Mouse (Mus musculus): ENCODE data around the gene Qrfp.

The Qrfp gene

DNA sequence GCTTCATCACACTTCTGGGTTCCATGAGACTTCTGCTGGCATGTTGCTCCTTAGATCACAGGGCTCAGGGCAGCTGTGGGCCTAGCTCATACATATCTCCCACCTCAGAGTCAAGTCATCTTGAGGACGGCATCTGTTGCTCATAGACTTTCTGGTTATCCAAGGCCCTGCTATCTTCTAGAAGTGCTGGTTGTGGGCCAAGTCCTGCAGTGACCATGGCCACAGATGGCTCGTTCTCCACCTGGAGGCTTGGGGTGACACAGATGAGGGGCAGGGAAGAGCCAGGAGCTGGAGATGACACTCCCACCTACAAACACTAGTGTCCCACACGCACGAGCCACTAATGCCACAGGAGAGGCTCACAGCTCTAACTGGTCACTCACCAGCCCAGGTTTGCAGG is 3.3 kb upstream of the Qrfp start:
- DNase-seq, result no peak

DNA sequence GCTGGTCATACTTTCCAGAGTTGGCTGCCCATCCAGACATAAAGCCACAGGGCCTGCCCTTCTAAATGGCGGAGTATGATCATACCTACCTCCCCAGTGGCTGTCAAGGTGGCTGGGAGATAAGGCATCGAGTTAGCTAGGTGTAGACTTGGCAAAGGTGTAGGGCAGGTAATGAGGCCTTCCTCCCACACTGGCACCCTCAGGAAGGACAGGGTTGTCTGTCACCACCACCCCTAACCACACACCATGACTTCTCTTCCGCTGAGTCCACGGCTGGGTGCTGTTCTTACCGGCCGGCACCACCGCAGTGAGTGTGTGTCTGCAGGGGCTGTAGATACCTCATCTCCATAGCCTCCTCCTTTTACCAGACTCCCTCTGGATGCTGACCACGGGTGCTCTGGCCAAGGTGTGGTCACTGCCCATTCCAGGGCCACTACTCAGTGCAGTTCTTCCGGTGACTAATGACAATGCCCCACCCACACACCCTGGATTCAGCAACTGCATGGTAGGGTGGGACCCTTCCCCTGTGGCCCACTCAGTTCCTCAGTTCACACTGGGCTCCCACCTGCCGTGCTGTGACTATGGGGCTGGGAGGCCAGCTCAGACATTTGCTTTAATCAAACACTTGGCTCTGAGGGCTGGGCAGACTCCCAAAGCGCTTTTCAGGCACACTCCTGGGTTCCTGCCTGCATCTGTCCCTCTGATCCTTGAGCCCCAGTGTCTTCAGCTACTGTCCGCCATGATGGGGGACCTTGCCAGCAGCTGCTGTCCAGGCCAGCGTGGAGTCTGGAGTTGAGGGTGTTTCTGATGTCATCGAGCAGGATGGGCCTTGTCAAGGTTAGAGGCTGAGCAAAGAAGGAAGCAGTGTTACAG is 942 bp upstream of the Qrfp start:
- no peak for DNase-seq

DNA sequence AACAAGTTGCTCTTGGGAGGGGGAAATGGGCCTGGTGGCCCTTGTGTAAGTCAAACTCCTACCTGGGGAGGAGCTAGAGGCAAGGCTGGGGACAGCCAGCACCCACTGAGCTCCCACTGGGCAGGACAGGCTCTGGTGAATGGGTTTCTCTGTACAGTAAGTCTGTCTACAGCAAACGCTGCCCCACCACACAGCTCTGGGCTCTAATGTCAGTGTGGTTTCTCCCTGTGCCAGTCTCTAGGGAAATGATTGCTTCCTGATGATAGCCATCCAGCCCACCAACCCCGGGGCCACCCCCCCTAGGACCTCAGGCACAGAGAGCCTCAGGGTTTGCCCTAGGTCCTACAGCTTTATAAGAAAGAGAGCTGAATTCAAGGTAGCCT is 1.0 kb downstream of the Qrfp start:
- no peak for DNase-seq

DNA sequence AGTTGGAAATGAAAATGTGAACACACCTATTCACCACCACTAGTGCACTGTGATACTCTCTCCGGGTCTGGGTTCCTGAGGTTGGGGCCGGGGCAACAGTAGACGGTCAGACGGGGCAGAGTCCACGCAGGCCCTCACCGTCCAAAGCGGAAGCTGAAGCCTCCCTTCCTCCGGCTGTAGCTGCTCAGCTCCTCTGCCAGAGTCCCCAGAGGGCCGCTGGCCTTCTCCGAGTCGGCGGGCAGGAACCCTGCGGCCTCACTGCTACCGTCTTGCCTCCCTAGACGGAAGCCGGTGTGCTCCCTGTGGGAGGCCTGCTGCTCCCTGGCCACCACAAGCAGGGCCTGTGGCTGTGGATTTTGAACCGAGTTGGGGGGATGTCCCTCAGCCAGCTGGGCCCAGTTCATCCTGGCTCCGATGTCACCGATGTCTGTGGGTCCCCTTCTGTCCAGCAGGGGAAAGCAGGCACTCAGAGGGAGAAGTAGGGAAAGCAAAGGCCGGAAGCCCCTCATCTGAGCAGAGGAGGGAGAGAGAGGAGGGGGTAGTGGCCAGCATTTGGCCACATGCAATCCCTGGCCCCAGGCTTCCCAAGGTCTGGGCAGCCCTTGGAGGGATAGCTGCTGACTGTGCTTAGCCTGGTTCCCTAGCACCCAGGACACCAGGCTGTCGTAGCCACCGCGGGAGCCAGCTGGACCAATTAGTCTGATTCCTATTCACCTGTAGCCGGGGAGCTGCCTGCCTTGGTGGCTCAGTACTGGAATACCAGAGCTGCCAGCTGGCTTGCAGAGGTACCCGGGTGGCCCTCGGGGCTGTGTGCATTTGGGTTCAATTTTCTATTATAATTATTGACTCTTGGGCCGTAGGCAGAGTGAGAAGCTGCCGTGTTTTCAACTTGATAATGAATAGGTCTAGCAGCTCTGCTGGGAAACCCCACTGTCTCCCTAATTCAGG is 1.7 kb downstream of the Qrfp start:
- peak; percentile 55 for DNase-seq

DNA sequence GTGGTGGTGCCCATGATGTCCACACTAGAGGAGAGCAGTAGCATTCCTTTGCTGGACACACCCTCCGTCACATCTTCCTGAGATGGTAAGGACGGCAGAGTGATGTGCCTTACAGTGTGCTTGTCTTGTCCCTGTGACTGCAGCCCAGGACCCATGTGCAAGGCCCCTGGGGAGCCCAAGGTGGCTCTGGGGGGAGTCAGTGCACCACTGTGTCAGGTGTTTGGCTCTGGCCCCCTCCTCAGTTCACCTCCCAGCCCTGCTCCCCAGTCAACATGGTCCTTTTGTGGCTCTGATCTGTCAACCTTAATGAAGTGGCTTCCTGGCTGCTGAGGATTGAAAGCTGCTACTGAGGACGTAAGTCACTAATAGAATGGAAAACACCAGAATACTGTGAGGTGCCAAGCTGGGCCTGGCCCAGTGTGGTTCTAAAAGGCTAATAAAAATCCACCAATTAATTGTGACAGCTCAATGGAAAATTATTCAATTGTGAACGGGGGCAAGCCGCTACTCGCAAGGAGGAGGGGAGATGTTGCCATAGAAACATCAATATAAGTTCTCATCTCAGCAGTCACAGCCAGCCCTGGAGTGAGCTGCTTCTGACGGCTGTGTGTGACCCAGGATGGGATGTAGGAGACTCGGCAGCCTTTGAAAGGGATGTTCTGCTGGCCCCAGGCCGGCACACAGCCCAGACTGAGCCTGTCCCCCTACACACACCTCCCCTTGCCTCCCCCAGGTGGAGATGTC is 3.6 kb downstream of the Qrfp start:
- no peak for DNase-seq

DNA sequence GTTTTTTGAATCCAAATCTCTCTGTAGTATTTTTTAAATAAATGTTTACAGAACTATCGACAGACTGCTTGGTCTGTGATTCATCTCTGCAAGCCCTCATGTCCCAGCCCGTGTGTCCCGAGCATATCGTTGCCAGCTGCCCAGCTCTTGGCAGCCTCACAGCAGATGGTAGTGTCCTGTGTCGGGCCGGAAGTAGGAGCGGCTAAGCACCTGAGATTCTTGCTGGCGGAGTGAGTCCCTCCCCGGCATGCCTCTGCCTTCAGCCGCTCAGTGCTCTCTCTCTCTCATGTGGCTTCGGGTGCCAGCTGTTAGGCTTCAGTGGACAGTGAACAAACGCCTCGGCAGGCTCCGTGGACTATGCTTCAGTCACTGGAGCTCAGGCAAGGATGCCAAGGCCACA is 6.9 kb downstream of the Qrfp start:
- DNase-seq, result no peak

DNA sequence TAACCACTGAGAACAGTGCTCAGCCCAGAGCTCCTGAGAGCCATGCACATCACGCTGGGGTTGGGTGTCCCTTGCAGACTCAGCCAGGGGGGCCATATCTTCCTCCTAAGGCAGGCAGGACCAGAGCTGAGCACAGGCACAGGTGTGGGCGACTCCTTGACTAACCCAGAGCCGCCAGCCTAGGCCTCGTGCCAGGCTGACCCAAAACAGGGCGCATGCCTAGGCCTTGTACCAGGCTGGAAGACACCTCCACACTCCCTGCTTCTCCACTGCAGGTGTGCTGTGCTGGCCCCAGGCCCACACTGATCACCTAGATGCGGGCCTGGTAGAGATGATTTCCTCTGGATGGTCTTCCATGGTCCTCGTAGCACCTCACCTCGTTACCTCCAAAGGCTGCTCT is 7.6 kb downstream of the Qrfp start:
- DNase-seq, result no peak

DNA sequence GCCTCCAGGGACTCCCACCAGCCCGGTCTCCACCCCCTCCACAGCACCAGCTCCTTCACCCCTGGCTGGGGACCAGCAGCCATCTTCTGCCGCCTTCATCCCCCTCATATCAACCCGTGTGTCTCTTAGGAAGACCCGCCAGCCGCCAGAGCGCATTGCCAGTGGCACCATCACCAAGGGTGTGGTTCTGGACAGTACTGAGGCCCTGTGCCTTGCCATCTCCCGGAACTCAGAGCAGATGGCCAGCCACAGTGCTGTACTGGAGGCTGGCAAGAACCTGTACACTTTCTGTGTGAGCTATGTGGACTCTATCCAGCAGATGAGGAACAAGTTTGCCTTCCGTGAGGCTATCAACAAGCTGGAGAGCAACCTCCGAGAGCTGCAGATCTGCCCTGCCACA is 9.0 kb downstream of the Qrfp start:
- DNase-seq, result no peak

DNA sequence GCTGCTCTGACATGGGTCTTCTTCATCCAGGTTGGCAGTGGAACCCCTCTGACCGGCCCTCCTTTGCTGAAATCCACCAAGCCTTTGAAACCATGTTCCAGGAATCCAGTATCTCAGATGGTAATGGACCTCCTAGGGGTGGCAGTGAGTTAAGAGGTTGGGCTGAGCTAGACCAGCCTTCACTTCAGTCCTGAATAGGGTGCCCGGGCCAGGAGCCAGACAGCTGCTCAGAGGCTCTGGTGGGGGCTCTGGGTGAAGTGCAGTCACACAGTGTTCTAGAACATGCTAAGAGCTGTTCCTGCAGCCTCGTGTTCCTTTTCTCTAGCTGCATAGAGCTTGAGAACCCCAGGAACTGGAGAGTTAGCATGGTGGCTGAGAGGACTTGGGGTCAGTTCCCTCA is 13.4 kb downstream of the Qrfp start:
- DNase-seq, result no peak

DNA sequence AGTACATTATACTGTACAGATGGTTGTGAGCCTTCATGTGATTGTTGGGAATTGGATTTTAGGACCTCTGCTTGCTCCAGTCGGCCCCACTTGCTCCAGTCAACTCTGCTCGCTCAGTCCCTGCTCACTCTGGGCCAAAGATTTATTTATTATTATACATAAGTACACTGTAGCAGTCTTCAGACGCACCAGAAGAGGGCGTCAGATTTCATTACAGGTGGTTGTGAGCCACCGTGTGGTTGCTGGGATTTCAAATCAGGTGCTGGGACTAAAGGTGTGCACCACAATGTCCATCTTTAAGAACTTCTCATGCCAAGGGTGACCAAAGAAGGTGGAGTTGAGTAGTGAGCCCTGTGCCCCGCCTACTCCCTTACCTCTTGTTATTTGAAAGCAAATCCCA is 17.8 kb downstream of the Qrfp start:
- no peak for DNase-seq

DNA sequence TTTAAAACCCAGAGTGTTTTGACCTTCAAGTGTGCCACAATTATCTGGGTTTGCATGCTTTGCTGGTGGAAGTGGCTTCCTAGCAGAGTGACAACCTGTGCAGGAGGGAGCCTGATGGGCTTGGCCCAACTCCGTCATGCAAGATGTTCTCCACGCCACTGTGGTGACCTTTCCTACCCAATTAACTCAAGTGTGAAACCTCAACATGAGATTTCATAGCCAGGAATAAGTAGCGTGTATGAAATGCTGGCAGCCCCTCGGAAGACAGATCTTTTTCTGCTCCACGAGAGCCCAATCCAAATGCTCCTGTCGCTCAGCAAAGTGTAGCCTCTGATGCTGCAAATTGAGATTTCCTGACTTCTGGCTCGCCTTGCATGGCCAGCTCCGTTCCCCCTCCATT is 19.1 kb downstream of the Qrfp start:
- no peak for DNase-seq

DNA sequence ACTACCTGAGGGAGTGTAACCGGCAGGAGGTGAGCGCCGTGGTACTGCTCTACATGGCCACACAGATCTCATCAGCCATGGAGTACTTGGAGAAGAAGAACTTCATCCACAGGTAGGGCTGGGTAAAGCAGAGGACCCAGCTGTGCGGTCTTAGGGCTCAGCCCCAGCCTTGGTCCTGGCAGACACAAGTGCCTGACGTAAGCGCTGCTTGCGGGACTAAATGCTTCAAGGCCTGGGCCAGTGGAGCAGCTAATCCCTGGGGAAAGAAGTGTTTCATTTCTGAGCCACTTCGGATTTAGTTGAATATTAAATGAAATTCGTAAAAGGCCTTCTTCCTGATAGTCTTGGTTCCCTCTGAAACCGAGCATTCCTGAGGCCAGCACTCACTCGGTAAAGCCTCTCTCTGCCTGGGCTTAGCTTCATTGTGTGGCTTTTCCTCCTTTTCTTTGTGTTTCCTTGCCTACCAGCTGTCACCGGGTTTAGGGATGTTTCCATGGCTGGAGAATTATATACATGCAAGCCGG is 19.6 kb downstream of the Qrfp start:
- no peak for DNase-seq

DNA sequence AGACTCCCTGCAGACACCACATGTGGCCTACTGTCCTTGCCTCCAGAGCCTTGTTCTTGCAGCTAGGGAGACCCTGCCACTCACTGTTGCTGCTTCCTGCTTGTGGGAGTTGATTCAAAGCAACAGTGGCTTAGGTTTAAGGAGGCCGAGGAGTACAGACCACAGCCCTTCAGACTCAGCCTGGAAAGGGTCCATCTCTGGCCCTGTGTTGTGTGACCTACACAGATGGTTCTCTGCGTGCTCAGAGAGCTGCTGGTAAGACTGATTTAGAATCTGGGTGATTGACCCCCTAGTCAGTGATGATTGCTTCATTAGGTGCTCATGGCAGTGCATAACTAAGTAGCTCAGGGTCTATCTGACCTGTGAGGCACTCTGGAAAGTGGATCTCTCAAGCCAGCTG is 21.2 kb downstream of the Qrfp start:
- DNase-seq, result no peak

DNA sequence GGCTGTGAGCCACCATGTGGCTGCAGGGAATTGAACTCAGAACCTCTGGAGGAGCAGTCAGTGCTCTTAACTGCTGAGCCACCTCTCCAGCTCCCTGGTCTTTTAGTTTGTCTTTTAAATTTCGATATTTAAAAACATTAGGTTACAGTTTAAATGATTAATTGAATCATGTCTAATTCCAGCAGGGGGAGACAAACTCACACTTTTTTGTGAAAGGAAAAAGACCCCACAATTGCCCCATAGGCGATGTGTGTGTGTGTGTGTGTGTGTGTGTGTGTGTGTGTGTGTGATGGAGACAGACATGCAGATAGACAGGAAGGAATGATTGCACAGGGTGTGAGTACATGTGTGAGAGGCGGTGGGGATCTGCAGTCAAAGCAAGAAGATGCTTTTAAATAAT is 22.2 kb downstream of the Qrfp start:
- no peak for DNase-seq

DNA sequence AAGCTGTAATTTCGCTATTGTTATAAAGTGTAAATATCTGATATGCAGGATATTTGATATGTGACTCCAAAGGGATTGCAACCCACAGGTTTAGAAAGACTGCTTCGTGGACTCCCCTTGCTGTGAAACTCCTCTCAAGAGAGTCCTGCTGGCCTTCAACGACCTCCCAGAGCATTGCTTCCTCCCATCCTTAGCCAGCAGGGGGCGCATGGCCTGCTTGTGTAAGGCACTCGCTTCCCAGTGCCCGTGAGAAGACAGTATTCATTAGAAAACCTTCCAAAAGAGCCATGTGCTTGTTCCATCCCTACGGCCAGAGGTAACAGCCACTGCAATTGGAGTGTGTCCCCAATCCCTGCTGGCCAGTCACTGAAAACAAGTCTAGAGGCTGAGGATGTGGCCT is 23.4 kb downstream of the Qrfp start:
- peak; percentile 79 for DNase-seq

DNA sequence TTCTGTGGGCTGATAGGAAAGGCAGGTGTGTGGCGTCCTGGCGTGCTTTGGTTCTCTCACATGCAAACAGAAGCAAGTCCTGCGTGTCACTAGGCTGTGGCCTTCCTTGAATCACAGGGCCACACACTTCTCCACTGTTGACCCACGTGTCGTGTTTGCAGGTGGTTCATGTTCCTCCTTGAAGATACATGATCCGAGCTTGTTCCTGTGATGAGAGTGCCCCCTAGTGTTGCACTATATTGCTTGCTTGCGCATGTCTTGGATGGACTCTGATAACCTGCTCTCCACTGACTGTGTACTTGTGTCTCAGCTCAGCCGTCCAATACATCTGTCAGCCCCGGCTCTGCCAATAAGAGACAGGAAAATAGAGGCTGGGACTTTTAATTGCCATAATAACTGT is 25.3 kb downstream of the Qrfp start:
- peak; percentile 89 for DNase-seq

DNA sequence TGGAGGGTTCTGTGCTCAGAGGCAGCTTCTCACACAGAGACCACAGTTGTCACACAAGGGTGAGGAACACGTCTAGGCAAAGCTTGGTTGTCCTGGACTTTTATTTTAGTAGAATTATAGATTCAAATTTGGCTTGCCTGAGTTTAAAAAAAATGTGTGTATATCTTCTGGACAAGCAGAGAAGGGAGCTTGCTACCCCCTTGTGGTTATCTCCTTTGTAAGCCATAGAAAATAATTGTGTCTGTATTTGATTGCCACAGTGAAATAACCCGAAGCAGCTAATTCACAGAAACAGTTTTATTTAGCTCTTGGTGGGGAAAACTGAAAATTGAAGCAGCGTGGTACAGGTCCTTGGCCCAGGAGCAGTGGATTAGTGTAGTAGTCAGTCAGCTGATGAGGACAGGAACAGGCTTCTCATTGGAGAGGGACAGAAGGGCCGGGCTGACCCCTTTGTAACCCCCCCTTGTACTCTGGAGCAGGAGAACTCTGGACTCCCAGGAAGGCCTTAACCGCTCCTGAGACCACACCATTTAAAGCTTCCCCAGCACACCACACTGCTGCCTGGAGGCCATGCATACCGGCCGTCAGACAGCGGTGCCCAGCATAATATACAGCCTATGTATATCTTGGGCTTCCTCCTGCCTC is 27.3 kb downstream of the Qrfp start:
- DNase-seq, result peak; percentile 66

DNA sequence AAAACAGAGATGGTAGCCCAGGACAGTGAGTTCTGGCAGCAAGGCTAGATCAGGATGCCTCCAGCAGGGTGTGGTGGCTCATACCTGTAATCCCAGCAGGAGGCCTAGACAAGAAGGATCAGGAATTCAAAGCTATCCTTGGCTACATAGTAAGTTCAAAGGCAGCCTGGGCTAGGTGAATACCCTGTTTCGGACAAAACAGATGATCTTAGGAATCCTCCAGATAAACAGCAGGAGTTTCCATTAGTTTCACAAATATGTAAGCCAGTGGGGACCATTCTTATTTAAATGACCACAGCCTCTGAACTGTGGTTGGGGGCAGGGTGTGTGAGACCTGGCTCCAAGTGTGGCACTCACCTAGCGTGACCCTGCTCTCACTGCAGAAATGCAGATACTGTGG is 31.1 kb downstream of the Qrfp start:
- no peak for DNase-seq

DNA sequence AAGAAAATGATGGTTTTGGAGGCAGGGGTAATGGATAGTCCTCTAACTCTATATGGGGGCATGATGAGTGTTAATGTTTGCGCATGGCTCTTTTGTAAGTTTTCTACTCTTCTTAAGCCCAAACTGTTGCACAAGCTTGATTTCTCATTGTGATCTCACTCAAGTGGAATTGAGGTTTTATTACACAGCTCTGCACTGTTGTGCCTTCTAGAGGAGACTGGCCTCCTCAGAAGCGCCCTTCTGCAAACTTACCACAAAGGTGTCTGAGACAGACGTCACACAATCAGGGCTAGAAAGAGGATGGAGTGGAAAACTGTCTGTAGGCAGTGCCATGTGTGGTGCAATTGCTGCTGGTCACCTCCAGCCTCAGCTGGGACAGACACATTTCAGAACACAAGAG is 33.9 kb downstream of the Qrfp start:
- DNase-seq, result no peak

DNA sequence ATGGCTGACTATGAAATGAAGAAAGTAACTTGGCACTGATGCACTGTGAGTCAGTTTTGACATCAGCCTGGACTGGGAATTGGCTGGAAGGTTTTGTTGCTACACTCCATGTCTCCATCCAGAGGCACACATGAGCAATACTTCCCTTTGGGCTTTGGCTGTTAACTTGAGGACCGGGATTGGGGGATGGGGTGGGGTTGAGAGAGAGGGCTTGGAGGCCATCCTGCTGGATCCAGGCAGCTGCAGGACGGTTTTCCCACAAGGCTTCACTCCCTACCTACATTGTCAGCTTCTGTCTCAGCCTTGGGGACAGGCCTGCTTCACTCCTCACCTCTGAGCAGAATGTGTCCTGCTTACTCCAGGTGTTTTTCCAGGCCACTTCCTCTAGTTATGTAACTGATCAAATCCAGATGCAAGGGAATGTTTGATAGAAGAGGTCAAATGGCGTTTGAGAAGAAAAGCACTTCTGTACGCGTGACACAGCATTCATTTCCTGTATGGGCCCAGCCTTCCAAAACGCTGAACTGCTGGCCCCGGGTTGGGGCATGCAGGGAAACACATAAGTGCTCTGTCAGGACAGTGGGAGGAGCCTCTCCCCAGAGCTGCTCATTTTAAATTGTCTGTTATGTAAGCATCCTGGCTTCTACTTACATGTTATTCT is 39.5 kb downstream of the Qrfp start:
- DNase-seq, result peak; percentile 87

DNA sequence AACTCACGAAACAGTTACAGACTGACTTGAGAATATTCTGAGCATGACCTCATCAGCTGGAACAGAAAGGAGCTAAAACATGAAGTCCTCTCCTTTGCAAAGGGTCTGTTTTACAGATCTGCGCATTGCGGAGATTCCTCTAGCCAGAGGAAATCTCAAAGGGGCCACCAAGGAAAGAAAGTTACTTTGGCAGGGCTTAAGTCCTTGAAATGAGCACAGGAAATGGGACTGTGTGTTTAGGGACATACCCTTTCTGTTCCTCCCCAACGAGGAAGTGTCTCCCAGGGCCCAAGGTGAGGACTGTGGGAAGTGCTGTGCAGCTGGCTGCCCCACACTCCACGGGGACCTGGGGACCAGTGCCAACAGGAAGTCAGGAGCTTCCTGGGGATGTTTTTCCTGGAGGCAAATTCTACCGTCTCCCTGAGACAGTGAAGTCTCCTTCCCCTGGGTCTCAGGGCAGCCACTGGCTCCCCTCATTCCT is 40.7 kb downstream of the Qrfp start:
- DNase-seq, result peak; percentile 82

DNA sequence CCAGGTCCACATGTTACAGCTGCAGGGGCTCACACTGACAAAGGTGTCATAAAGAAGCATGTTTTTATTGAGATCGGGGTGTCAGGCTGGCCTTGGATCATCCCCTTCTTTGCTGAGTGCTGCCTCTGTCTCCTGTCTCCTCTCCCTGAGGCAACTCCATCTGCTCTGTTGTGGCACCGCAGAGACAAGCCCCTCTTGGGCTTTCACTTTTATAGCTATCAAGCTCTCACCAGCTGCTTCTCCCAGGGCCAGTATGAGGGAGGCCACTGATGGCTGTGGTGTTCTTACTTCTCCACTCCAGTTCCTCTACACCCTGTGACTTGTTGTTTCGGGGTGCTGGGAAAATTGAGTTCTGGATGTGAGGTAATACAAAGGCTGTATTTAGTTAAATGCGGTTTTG is 41.3 kb downstream of the Qrfp start:
- DNase-seq, result no peak
